Mouse (Mus musculus) spleen, adult 2 months (tissue): ENCODE results near the gene Fnip2.

Experiments
- CTCF ChIP-seq: fragments of 200-500 bp; IDR thresholded peaks from 2 replicates; pipeline ENCODE4 v1.5.1; 2011; ENCODE audit warnings: mild to moderate bottlenecking, inconsistent platforms; ENCODE audit not compliant: insufficient read depth, insufficient read length, insufficient replicate concordance; ENCODE audit errors: extremely low read depth
- POLR2A ChIP-seq: fragments of 200-500 bp; IDR thresholded peaks from 2 replicates; pipeline ENCODE4 v1.6.1; 2011; ENCODE audit warnings: low read depth, low read length, inconsistent platforms

GRCm38 (mm10) chr3:79416944-79417680 lies 150.5 kb downstream of the Fnip2 start:
- TF ChIP-seq CTCF (no peak), POLR2A (no peak)
